Mouse (Mus musculus) stomach, postnatal 0 days (tissue): ENCODE results near the gene Amotl2.

Experiments used
- CTCF ChIP-seq: IDR thresholded peaks from 2 replicates; pipeline ENCODE4 v1.5.1; 2016; ENCODE audit warnings: antibody characterized with exemption, low read depth, mild to moderate bottlenecking, moderate library complexity
- EP300 ChIP-seq: optimal IDR thresholded peaks from 2 replicates; pipeline ENCODE3; 2016; ENCODE audit warnings: antibody characterized with exemption

- TF ChIP-seq CTCF (peak; percentile 82), EP300 (no peak)
Observed at GRCm38 (mm10) chr9:102713797-102714196, 2.7 kb upstream of the Amotl2 start.
